Mouse (Mus musculus) megakaryocyte, embryonic 14.5 days (primary cell): Measurements from ENCODE around the gene Fzd2.

Experiments
- FLI1 ChIP-seq: IDR thresholded peaks from 2 replicates; pipeline ENCODE4 v1.6.1; 2012; ENCODE audit warnings: low read length, inconsistent platforms, mixed read lengths
- GATA1 ChIP-seq: IDR thresholded peaks from 3 replicates; pipeline ENCODE4 v1.6.1; 2012; ENCODE audit warnings: mixed read lengths, low read length, inconsistent platforms, borderline replicate concordance

DNA sequence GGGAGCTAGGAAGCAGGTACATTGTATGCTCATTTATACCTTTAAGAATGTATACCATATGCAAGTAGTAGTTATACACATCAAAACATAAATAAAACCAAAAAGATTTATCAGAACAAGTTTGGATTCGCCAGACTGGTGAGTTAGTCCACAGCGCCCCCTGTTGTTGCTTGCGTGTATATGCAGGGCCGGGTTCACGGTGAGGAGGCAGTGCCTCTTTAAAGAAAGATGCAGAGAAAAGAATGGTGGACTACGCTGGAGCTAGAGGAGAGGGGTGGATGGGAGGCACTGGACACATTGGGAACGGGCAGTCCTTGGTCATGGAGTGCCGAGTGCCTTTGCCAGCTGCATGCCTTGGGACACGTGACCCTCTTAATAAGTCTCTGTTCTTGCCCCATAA lies 47.2 kb downstream of the Fzd2 start:
- no peak for TF ChIP-seq GATA1
- TF ChIP-seq FLI1, result no peak
